Comparison of ENCODE assay signal across 9 mouse cellular contexts in the genomic region with DNA sequence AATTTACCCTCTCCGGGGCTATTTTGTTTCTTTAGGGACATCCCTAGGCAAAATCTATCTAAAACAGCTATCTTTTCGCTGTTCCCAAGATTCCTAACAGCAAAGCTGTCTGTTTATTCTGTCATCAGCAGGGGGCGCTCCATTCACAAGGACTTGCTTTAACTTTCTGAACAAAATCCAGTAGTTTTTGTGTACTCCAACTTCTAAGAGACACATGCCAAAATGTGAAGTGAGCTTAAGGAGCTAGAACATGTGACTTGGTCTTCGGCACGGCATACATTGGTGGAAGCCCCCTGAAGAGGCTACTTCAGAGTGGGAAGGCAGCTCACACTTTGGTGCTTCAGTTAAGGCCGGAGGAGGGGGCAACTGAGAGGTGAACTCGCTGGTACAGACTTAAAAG. TPM values are rescaled to one million over a fixed set of nuclear protein-coding genes. Genes with fewer than 3 reads are reported as not detected.
DNase-seq lines count a peak whose midpoint lies in the region; ATAC-seq and TF ChIP-seq lines count a peak whose summit lies in the region.
"Had no signal": no experiment of that assay in that cellular context is flagged by ENCODE, and none has a peak within 500 bp of the region (broad histone marks: within the 10 kb centered on the region; RNA-seq: fewer than 3 reads in every experiment).

No protein-coding gene starts in this region.

- no peak overlapping the region for H3K9ac ChIP-seq in heart, embryonic 12.5 days
- H3K9ac ChIP-seq in heart, postnatal 0 days (replicated peaks; ENCODE audit: low read depth, low read length), result no peak overlapping the region
- H3K9ac ChIP-seq: neural tube, embryonic 13.5 days had no signal

- H3K4me1 ChIP-seq in heart, embryonic 12.5 days (replicated peaks), result 0 out of 2 replicates have a peak, but pooled peaks cover 3% of the 10 kb centered on the region
- no peaks in the 10 kb centered on the region for H3K4me1 ChIP-seq in heart, postnatal 0 days (ENCODE audit: control insufficient read depth, insufficient read depth)
- H3K4me1 ChIP-seq: neural tube, embryonic 13.5 days had no signal

- no peaks in the 10 kb centered on the region for H3K27me3 ChIP-seq in heart, embryonic 12.5 days (replicated peaks)
- H3K27me3 ChIP-seq in heart, postnatal 0 days (ENCODE audit: control insufficient read depth, insufficient read depth, low read length), result no peaks in the 10 kb centered on the region
- H3K27me3 ChIP-seq: neural tube, embryonic 13.5 days had no signal

- H3K9me3 ChIP-seq in heart, embryonic 12.5 days (replicated peaks), result no peaks in the 10 kb centered on the region
- H3K9me3 ChIP-seq in heart, postnatal 0 days (replicated peaks; ENCODE audit: control insufficient read depth, low read length), result no peaks in the 10 kb centered on the region
- H3K9me3 ChIP-seq: neural tube, embryonic 13.5 days had no signal

- no peaks in the 10 kb centered on the region for H3K36me3 ChIP-seq in heart, embryonic 12.5 days
- H3K36me3 ChIP-seq in heart, postnatal 0 days (replicated peaks; ENCODE audit: control insufficient read depth, insufficient read depth, low read length), result no peaks in the 10 kb centered on the region
- H3K36me3 ChIP-seq: neural tube, embryonic 13.5 days had no signal

- no peak for ATAC-seq in heart, embryonic 12.5 days (ENCODE audit: insufficient number of reproducible peaks, low FRiP score)
- no peak for ATAC-seq in heart, postnatal 0 days (ENCODE audit: insufficient read depth, low read depth)

- peak; percentile 54 to 88 for DNase-seq in heart, adult 18-20 months
- peak; percentile 20 for DNase-seq in WW6 (ENCODE audit: low read depth, low spot score)
- DNase-seq in cerebellum, postnatal 4 days (ENCODE audit: low spot score in 2 of 2), result peak; percentile 52 to 67
- DNase-seq in heart, postnatal 0 days (ENCODE audit: low spot score), result peak; percentile 7
- peak; percentile 59 to 71 for DNase-seq in left cerebral cortex, adult 2 months (ENCODE audit: extremely low spot score in 1 of 2, low spot score in 2 of 2)
- DNase-seq in mesoderm, embryonic 11.5 days (ENCODE audit: low read depth, low spot score), result peak; percentile 71
- DNase-seq in testis, postnatal 14 days (ENCODE audit: low spot score), result peak; percentile 41

- TF ChIP-seq CTCF in heart, postnatal 0 days (IDR thresholded peaks at IDR 0.05; ENCODE audit: low read depth), result peak; percentile 65
- peak; percentile 89 for TF ChIP-seq CTCF in left cerebral cortex, adult 2 months (IDR thresholded peaks at IDR 0.05)

- WGBS in heart, embryonic 12.5 days, result 42% methylated on average over 7 of the region's 7 CpGs
- 41% methylated on average over 7 of the region's 7 CpGs for WGBS in heart, postnatal 0 days

- H3K4me3 ChIP-seq in heart, embryonic 12.5 days, result no peak overlapping the region
- H3K4me3 ChIP-seq in heart, postnatal 0 days (ENCODE audit: low read depth, low read length), result no peak overlapping the region
- no peak overlapping the region for H3K4me3 ChIP-seq in left cerebral cortex, adult 2 months
- H3K4me3 ChIP-seq: neural tube, embryonic 13.5 days had no signal

- intact Hi-C loops in left cerebral cortex, adult 2 months (cut with DNase I), result loop anchor here (10.0 kb wide), 2 partner anchors 343 to 533 kb away; no protein-coding TSS in a partner anchor

- no peak for TF ChIP-seq EP300 in heart, postnatal 0 days (IDR thresholded peaks at IDR 0.05; ENCODE audit: low read depth)

- no peak overlapping the region for H3K4me2 ChIP-seq in heart, embryonic 12.5 days
- no peak overlapping the region for H3K4me2 ChIP-seq in heart, postnatal 0 days (ENCODE audit: low read depth, low read length)
- H3K4me2 ChIP-seq: neural tube, embryonic 13.5 days had no signal

- no peak overlapping the region for H3K27ac ChIP-seq in heart, embryonic 12.5 days (ENCODE audit: poor library complexity, severe bottlenecking)
- H3K27ac ChIP-seq in heart, postnatal 0 days (ENCODE audit: low read depth), result no peak overlapping the region
- no peak overlapping the region for H3K27ac ChIP-seq in left cerebral cortex, adult 2 months
- H3K27ac ChIP-seq: neural tube, embryonic 13.5 days had no signal

RNA-seq across cellular contexts. Expression of a gene that starts 49.7 kb away (rescaled TPM):
- 10 to 100 TPM; 12.5 to 13.1 TPM for total RNA-seq in heart, adult 18-20 months (2021)
- 17.7 and 18.6 TPM in 2 replicates for polyA plus RNA-seq in heart, embryonic 12.5 days (2016; fragmentation: Nextera tagmentation; extraction: Ambion mirVana)
- 3.0 and 4.9 TPM in 2 replicates for total RNA-seq in heart, postnatal 0 days (2014; rRNA removed; ENCODE audit: low replicate concordance)
- 11.4 and 12.0 TPM in 2 replicates for polyA plus RNA-seq in heart, postnatal 0 days (2015; fragmentation: Nextera tagmentation; extraction: Ambion mirVana)
- 10 to 100 TPM; 10.9 to 12.4 TPM for total RNA-seq in left cerebral cortex, adult 2 months (2021)

RNA-seq across cellular contexts. Expression of a gene that starts 53.5 kb away (rescaled TPM):
- 10 to 100 TPM in 1 of 2 experiments, 1 to 10 TPM in 1; 6.2 to 11.0 TPM for total RNA-seq in heart, adult 18-20 months (2021)
- polyA plus RNA-seq in heart, embryonic 12.5 days (2016; fragmentation: Nextera tagmentation; extraction: Ambion mirVana), result 1.4 and 1.5 TPM in 2 replicates
- 4.4 and 12.5 TPM in 2 replicates for total RNA-seq in heart, postnatal 0 days (2014; rRNA removed; ENCODE audit: low replicate concordance)
- polyA plus RNA-seq in heart, postnatal 0 days (2015; fragmentation: Nextera tagmentation; extraction: Ambion mirVana), result 2.0 and 2.4 TPM in 2 replicates
- 1 to 10 TPM; 3.6 to 4.1 TPM for total RNA-seq in left cerebral cortex, adult 2 months (2021)

Comparison
In these comparisons a context has a peak if more than half of its experiments do, and no peak if none do; other contexts are left out.
1. DNase-seq: peak in every context shown above with its lines; median percentile 71 in heart, adult 18-20 months; 71 in mesoderm, embryonic 11.5 days; 65 in left cerebral cortex, adult 2 months; 60 in cerebellum, postnatal 4 days; 41 in testis, postnatal 14 days; 20 in WW6; 7 in heart, postnatal 0 days.